Mouse (Mus musculus) E14TG2a.4 (cell line): ENCODE measurements around the gene Cdr2.
A peak's percentile ranks its signal among the peaks of the same experiment; 100 is the strongest.
"Not testable (repeated sequence)": the region's sequence is repeated elsewhere in the genome, so short reads cannot be mapped to it uniquely, and the experiment has no call there.

Experiments
- CTCF ChIP-seq: conservative IDR thresholded peaks from 2 replicates; pipeline ENCODE4 v1.5.1; 2014; ENCODE audit warnings: low read length
- POU5F1 ChIP-seq: IDR thresholded peaks from 2 replicates; pipeline ENCODE4 v1.6.1; 2014; ENCODE audit warnings: low read length, borderline replicate concordance

- TF ChIP-seq CTCF, result peak; percentile 67
- not testable (repeated sequence) for TF ChIP-seq POU5F1
Observed at GRCm38 (mm10) chr7:120910172-120910571, 71.9 kb downstream of the Cdr2 start.
